Mouse (Mus musculus) ES-Bruce4 (cell line): ENCODE results near the gene Kif13a. TPM values are rescaled to one million over a fixed set of nuclear protein-coding genes. Genes with fewer than 3 reads are reported as not detected.

Source experiments
- H3K27ac ChIP-seq: 2 replicates; pipeline ENCODE4 v1.5.1; 2012; ENCODE audit warnings: low read length, inconsistent platforms; ENCODE audit not compliant: insufficient read depth
- H3K27me3 ChIP-seq: 2 replicates; pipeline ENCODE4 v1.6.1; 2012; ENCODE audit warnings: mild to moderate bottlenecking, low read length, inconsistent platforms; ENCODE audit not compliant: control insufficient read depth, poor library complexity, insufficient read depth, severe bottlenecking
- H3K36me3 ChIP-seq: 2 replicates; pipeline ENCODE4 v1.6.1; 2012; ENCODE audit warnings: inconsistent platforms, mild to moderate bottlenecking, low read length, moderate library complexity; ENCODE audit not compliant: control insufficient read depth, poor library complexity, insufficient read depth, severe bottlenecking
- H3K4me1 ChIP-seq: one replicate; pipeline ENCODE4 v1.8.1; 2011; ENCODE audit warnings: low read length; ENCODE audit not compliant: control insufficient read depth, insufficient read depth
- H3K4me3 ChIP-seq: 2 replicates; pipeline ENCODE4 v1.5.1; 2011; ENCODE audit warnings: low read depth, mild to moderate bottlenecking, low read length
- H3K9ac ChIP-seq: 2 replicates; pipeline ENCODE4 v1.6.1; 2012; ENCODE audit warnings: low read depth, mild to moderate bottlenecking, inconsistent platforms; ENCODE audit not compliant: poor library complexity, severe bottlenecking
- H3K9me3 ChIP-seq: replicated peaks from 2 replicates; pipeline ENCODE4 v1.6.1; 2012; ENCODE audit warnings: mild to moderate bottlenecking, low read length, inconsistent platforms; ENCODE audit not compliant: control insufficient read depth, poor library complexity, insufficient read depth, severe bottlenecking
- CTCF ChIP-seq: IDR thresholded peaks from one replicate; pipeline ENCODE4 v1.8.1; 2011; ENCODE audit warnings: low read depth, low read length
- EP300 ChIP-seq: IDR thresholded peaks from 2 replicates; pipeline ENCODE4 v1.6.1; 2011; ENCODE audit warnings: low read depth, low read length; ENCODE audit not compliant: insufficient read depth
- POLR2A ChIP-seq: IDR thresholded peaks from one replicate; pipeline ENCODE4 v1.8.1; 2011; ENCODE audit warnings: low read length; ENCODE audit not compliant: insufficient read depth
- polyA plus RNA-seq: library from polyadenylated mRNA; stranded (reverse); fragments of >200 nt; gene quantifications from 2 replicates; pipeline ENCODE4 v1.2.4, GENCODE M21; 2011; ENCODE audit warnings: low read depth; ENCODE audit not compliant: missing spikeins, insufficient read depth, insufficient read length

The Kif13a gene
- polyA plus RNA-seq, 1 experiment: 41.1 TPM

DNA sequence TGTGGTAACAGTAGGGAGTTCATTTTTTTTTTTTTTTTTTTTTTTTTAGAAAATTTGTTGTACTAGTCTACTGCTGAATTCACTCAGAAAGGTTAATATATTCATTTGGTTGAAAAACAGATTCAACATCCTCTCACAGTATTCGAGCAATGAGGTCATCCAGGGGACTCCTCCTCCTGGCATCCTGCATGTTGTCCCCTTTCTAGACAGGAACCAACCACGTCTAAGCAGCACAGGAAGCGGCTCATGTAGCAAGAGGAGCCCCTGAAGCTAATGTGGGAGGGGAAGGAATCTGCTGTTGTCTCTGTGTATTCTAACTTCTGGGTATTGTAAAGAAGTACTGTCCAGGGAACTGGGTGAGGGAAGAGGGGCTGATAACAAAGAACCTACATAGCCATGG, 18.4 kb upstream of the Kif13a start:
- Histone ChIP-seq H3K36me3 (no peaks in the 10 kb centered on the region), H3K9ac (no peak overlapping the region), H3K4me1 (no peaks in the 10 kb centered on the region), H3K9me3 (no peaks in the 10 kb centered on the region), H3K27ac (no peak overlapping the region), H3K4me3 (no peak overlapping the region), H3K27me3 (no peaks in the 10 kb centered on the region)
- TF ChIP-seq POLR2A (no peak), EP300 (no peak), CTCF (no peak)

DNA sequence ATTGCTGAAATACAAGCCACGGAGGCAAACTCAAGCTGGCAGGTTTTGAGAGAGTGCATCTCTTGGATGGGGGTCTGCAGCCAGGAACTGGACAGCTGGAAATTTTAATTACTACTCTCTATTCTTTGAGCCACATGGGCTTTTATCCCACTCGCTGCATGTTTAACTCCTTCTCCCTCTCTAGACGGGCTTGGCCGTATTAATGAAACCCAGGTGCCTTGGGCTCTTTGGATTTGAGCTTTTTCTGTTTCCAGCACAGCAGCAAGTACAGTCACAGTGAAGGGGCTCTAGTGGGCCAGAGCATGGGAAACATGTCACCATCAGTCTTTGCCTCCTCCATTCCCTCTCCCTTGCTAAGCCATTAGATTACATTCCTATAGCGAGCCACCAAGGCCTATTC, 16.4 kb upstream of the Kif13a start:
- Histone ChIP-seq H3K4me3 (no peak overlapping the region), H3K4me1 (no peaks in the 10 kb centered on the region), H3K9ac (no peak overlapping the region), H3K36me3 (no peaks in the 10 kb centered on the region), H3K27ac (no peak overlapping the region), H3K9me3 (no peaks in the 10 kb centered on the region; the same call in 1 of the 2 replicates), H3K27me3 (no peaks in the 10 kb centered on the region)
- TF ChIP-seq EP300 (no peak), CTCF (no peak), POLR2A (no peak)

DNA sequence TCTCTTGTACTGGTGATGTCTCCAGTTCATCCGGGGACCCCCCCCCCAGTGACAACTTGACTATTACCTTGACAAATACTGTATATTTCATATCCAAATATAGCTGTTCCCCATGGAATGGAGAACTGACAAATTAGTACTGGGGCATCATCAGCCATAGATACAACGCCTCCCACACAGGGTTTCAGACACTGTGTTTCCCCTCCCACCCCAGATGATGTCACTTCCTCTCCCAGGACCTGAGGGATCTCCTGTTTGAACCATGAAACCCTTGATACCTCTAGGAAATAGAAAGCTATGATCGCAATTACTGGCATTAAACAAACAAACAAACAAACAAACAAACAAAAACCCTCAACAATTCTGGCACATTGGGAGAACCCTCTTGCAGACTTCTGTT, 15.6 kb upstream of the Kif13a start:
- Histone ChIP-seq H3K27ac (peak overlapping the region; percentile 77; the same call in 1 of the 2 replicates), H3K27me3 (no peaks in the 10 kb centered on the region), H3K4me3 (no peak overlapping the region; the same call in 1 of the 2 replicates), H3K36me3 (no peaks in the 10 kb centered on the region), H3K9ac (peak overlapping the region; percentile 82; the same call in 1 of the 2 replicates), H3K9me3 (no peaks in the 10 kb centered on the region; the same call in 1 of the 2 replicates), H3K4me1 (no peaks in the 10 kb centered on the region)
- TF ChIP-seq CTCF: no peak
- no peak for TF ChIP-seq POLR2A
- TF ChIP-seq EP300: no peak

DNA sequence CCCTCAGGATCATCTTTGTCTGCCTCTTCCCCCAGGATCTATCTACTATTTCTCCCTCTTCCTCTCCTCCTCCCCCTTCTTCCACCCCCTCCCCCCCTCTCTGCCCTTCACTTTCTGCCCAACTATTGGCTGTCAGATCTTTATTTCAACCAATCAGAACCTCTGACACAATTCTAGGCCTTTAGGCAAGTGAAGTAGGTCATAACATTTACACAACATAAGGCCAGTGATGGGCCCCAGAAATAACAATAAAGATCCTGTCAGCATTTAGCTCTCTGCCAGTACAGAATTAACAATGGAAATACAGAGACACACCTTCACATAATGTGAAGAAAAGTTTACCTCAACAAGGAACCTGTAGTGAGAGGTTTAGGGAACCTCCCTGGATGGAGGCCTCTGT, 13.6 kb upstream of the Kif13a start:
- peak overlapping the region; percentile 40; the same call in 1 of the 2 replicates for H3K9ac ChIP-seq
- H3K36me3 ChIP-seq: no peaks in the 10 kb centered on the region
- no peaks in the 10 kb centered on the region; the same call in 1 of the 2 replicates for H3K9me3 ChIP-seq
- peak overlapping the region; percentile 81 for H3K27ac ChIP-seq
- H3K27me3 ChIP-seq: no peaks in the 10 kb centered on the region
- no peaks in the 10 kb centered on the region for H3K4me1 ChIP-seq
- peak overlapping the region; percentile 63 for H3K4me3 ChIP-seq
- no peak for TF ChIP-seq POLR2A
- no peak for TF ChIP-seq CTCF
- no peak for TF ChIP-seq EP300

DNA sequence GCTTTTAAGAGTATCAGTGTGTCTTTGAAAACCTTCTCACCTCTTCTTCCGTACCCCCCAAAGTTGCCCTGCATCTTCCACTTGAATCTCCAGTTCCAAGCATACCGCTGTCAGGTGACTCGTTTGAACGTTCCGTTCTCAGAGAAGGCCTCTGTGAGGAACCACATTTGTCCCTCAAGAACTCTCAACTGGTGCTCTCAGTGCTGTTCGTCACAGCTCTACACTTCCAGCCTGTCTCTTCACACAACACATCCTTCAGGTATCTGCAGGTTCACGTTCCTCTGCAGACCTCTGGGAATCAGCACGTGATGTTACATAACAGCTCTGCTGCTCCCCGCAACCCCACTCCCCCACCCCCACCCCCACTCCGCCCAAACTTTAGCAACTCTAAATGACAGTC, 4.4 kb upstream of the Kif13a start:
- H3K36me3 ChIP-seq: no peaks in the 10 kb centered on the region
- TF ChIP-seq POLR2A (no peak), CTCF (no peak)
- no peaks in the 10 kb centered on the region for H3K27me3 ChIP-seq
- H3K4me3 ChIP-seq: no peak overlapping the region
- H3K9ac ChIP-seq: no peak overlapping the region
- H3K4me1 ChIP-seq: no peaks in the 10 kb centered on the region
- H3K27ac ChIP-seq: no peak overlapping the region
- H3K9me3 ChIP-seq: no peaks in the 10 kb centered on the region

DNA sequence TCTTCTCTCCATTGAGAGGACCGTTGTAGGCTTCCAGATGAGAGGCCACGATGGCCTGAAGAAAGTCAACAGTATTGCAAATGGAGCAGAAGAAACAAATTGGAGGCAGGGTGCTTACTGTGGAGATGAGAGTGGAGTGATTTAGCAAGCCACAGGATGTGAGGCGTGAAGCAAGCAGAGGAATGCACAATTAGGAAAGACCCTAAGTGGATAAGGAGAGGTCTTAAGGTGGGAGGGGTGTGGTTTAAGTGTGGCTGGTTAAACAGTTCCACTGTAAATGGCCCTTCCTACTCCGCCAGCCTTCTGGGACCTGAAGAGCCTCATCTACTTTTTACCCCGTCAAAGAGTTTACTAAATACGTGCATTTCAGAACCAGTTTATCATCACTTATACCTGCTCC, 3.2 kb upstream of the Kif13a start:
- Histone ChIP-seq H3K27ac (no peak overlapping the region), H3K9ac (no peak overlapping the region), H3K4me1 (no peaks in the 10 kb centered on the region), H3K27me3 (no peaks in the 10 kb centered on the region), H3K9me3 (no peaks in the 10 kb centered on the region), H3K4me3 (no peak overlapping the region), H3K36me3 (no peaks in the 10 kb centered on the region)
- no peak for TF ChIP-seq CTCF
